Mouse (Mus musculus) central nervous system, embryonic 11.5 days (tissue): ENCODE measurements around the gene Vmn1r166. TPM values are rescaled to one million over a fixed set of nuclear protein-coding genes. Genes with fewer than 3 reads are reported as not detected.

ENCODE experiments used
- polyA plus RNA-seq: library from polyadenylated mRNA; depleted of rRNA; stranded (reverse); fragments of >200 nt; gene quantifications from 2 replicates; pipeline ENCODE4 v1.2.3, GENCODE M21; 2012; rRNA removed

Vmn1r166 gene
- not detected in 2 replicates for polyA plus RNA-seq

GRCm38 (mm10) chr7:23251582-23251981 lies at the start of gene Vmn1r166:
Gene Vmn1r166, minus strand, starts transcription at chr7:23251682.

GRCm38 (mm10) chr7:23300892-23301291 lies 49.4 kb upstream of the Vmn1r166 start, which contains the start of gene Nlrp4e:
Gene Nlrp4e, plus strand, starts transcription at chr7:23301192.

GRCm38 (mm10) chr7:23278800-23279199 lies 27.3 kb upstream of the Vmn1r166 start, which contains the start of gene Gm6902:
Gene Gm6902, minus strand, starts transcription at chr7:23278900.

GRCm38 (mm10) chr7:23217032-23217431 lies 34.5 kb downstream of the Vmn1r166 start, which contains the start of gene Vmn1r165:
Gene Vmn1r165, plus strand, starts transcription at chr7:23217332.

Other genes with a start within 250 kb of the Vmn1r166 start
- gene Gm4216, start 231.8 kb downstream of the Vmn1r166 start, polyA plus RNA-seq = not detected in 2 replicates
- gene Vmn1r163, start 196.1 kb downstream of the Vmn1r166 start, polyA plus RNA-seq = not detected in 2 replicates
- not detected in 2 replicates for gene Gm8720, start 184.2 kb downstream of the Vmn1r166 start, polyA plus RNA-seq
- gene Gm10662, start 107.2 kb downstream of the Vmn1r166 start, polyA plus RNA-seq = not detected in 2 replicates
- not detected in 2 replicates for gene Vmn1r165, start 34.4 kb downstream of the Vmn1r166 start, polyA plus RNA-seq
- not detected in 2 replicates for gene Gm6902, start 27.2 kb upstream of the Vmn1r166 start, polyA plus RNA-seq
- gene Nlrp4e, start 49.5 kb upstream of the Vmn1r166 start, polyA plus RNA-seq = not detected in 2 replicates
- not detected in 2 replicates for gene Nlrp5, start 134.2 kb upstream of the Vmn1r166 start, polyA plus RNA-seq